In the genomic region with DNA sequence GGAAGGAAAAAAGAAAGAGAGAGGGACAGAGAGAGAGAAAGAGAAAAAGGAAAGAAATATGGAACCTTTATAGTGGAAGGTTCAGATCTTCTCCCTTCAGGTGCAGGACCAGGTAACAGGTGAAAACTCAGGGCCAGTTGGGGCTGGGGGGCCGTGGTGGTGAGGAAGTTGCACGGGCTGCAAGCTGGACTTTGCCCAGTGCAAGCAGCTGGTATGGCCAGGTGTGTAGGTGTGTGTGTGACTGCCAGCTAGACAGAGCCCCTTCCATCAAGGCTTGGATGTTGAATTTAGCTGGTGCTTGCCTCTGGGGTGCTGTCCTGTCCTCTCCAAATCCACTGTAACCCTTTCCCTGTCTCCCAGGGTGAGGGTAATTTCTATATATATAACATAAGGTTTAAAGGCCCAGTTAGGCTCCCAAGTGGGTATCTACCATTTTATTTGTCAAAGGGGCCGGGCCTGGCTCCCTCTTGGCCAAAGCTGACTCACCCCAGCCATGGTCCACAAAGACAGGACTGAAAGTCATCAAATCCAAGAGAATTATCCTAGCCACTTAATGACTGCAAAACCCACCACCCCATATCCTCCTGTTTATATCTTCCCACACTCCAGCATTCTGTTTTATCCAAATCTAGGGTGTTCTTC, we compare ENCODE assay signal across 8 mouse cellular contexts. TPM values are rescaled to one million over a fixed set of nuclear protein-coding genes. Genes with fewer than 3 reads are reported as not detected.
DNase-seq lines count a peak whose midpoint lies in the region; ATAC-seq and TF ChIP-seq lines count a peak whose summit lies in the region.

No protein-coding gene starts in this region.

- ATAC-seq in liver, embryonic 14.5 days (ENCODE audit: insufficient read depth), result no peak
- ATAC-seq in megakaryocyte progenitor cell, adult 5-6 weeks (replicated peaks; ENCODE audit: poor library complexity), result no peak

- no peak for DNase-seq in heart, adult 2 months
- DNase-seq in heart, postnatal 4 days, result no peak
- DNase-seq in thymus, adult 2 months, result no peak
- DNase-seq in thymus, adult 18-20 months, result no peak
- DNase-seq in liver, embryonic 14.5 days (ENCODE audit: low read depth in 3 of 3, low spot score in 3 of 3), result no peak
- no peak for DNase-seq in cerebellum, adult 18-20 months
- no peak for DNase-seq in ovary, adult 18-20 months (ENCODE audit: low spot score)

- no peak for TF ChIP-seq POLR2A in heart, adult 2 months (IDR thresholded peaks at IDR 0.05; ENCODE audit: insufficient read depth, low read depth, low read length)
- TF ChIP-seq POLR2A in thymus, adult 2 months (IDR thresholded peaks at IDR 0.05; ENCODE audit: control insufficient read depth, extremely low read depth, insufficient read depth, low read length, poor library complexity), result no peak

- no peaks in the 10 kb centered on the region for H3K27me3 ChIP-seq in heart, adult 2 months (ENCODE audit: control insufficient read depth, insufficient read depth, low read length)
- H3K27me3 ChIP-seq in thymus, adult 2 months (ENCODE audit: control insufficient read depth, insufficient read depth, low read length), result no peaks in the 10 kb centered on the region
- H3K27me3 ChIP-seq in liver, embryonic 14.5 days (ENCODE audit: control insufficient read depth, insufficient read depth, low read length), result peaks cover 2% of the 10 kb centered on the region; the same call in 1 of the 2 replicates

- no peak overlapping the region; the same call in 1 of the 2 replicates for H3K27ac ChIP-seq in heart, adult 2 months
- H3K27ac ChIP-seq in thymus, adult 2 months (ENCODE audit: control insufficient read depth, insufficient read depth, low read length), result no peak overlapping the region
- H3K27ac ChIP-seq in liver, embryonic 14.5 days, result no peak overlapping the region

- intact Hi-C loops in heart, adult 2 months (cut with DNase I), result no loop called here

- H3K4me3 ChIP-seq in heart, adult 2 months, result peak overlapping the region; percentile 70
- H3K4me3 ChIP-seq in thymus, adult 2 months (ENCODE audit: control insufficient read depth, insufficient read depth, low read length), result peak overlapping the region; percentile 72; the same call in 1 of the 2 replicates
- H3K4me3 ChIP-seq in liver, embryonic 14.5 days (ENCODE audit: insufficient read depth in 1 of 2, low read depth in 2 of 2, low read length in 2 of 2), result peak overlapping the region; percentile 58 to 59; a peak in 3 of 4 replicates

- H3K79me2 ChIP-seq in heart, adult 2 months (replicated peaks; ENCODE audit: control insufficient read depth, insufficient read depth, low read length), result no peaks in the 10 kb centered on the region

- H3K36me3 ChIP-seq in heart, adult 2 months (ENCODE audit: control insufficient read depth, insufficient read depth, low read length), result no peaks in the 10 kb centered on the region
- no peaks in the 10 kb centered on the region for H3K36me3 ChIP-seq in thymus, adult 2 months (ENCODE audit: control insufficient read depth, insufficient read depth, low read length)
- no peaks in the 10 kb centered on the region for H3K36me3 ChIP-seq in liver, embryonic 14.5 days (replicated peaks; ENCODE audit: control insufficient read depth, insufficient read depth, low read depth)

- WGBS in heart, adult 2 months, result 82% methylated on average over 3 of the region's 3 CpGs
- 65% methylated on average over 3 of the region's 3 CpGs for WGBS in thymus, adult 2 months
- WGBS in liver, embryonic 14.5 days (ENCODE audit: insufficient replicate concordance), result 47% methylated on average over 3 of the region's 3 CpGs

- TF ChIP-seq CTCF in heart, adult 2 months (IDR thresholded peaks at IDR 0.05), result no peak
- TF ChIP-seq CTCF in thymus, adult 2 months (IDR thresholded peaks at IDR 0.05; ENCODE audit: borderline replicate concordance, control insufficient read depth, extremely low read depth, insufficient read depth, low read length, poor library complexity), result no peak
- no peak for TF ChIP-seq CTCF in liver, embryonic 14.5 days (IDR thresholded peaks at IDR 0.05; ENCODE audit: low read depth)

- H3K9me3 ChIP-seq in liver, embryonic 14.5 days (ENCODE audit: control insufficient read depth, low read length), result no peaks in the 10 kb centered on the region

- no peak overlapping the region for H3K9ac ChIP-seq in heart, adult 2 months (ENCODE audit: low read depth, low read length)
- no peak overlapping the region; the same call in 1 of the 2 replicates for H3K9ac ChIP-seq in liver, embryonic 14.5 days (replicated peaks)

- H3K4me2 ChIP-seq in liver, embryonic 14.5 days (ENCODE audit: low read depth), result peak overlapping the region; percentile 84

- no peaks in the 10 kb centered on the region for H3K4me1 ChIP-seq in heart, adult 2 months (ENCODE audit: control insufficient read depth, insufficient read depth, low read length)
- peaks cover 11% of the 10 kb centered on the region for H3K4me1 ChIP-seq in thymus, adult 2 months (replicated peaks; ENCODE audit: control insufficient read depth, insufficient read depth, low read length)
- peaks cover 4 to 5% of the 10 kb centered on the region in 2 experiments; a peak in 2 of 4 replicates for H3K4me1 ChIP-seq in liver, embryonic 14.5 days (replicated peaks; ENCODE audit: control insufficient read depth in 2 of 2, insufficient read depth in 2 of 2, low read length in 1 of 2)

- no peak for TF ChIP-seq EP300 in heart, adult 2 months (IDR thresholded peaks at IDR 0.05; ENCODE audit: insufficient read depth, low read depth, low read length)
- TF ChIP-seq EP300 in liver, embryonic 14.5 days (IDR thresholded peaks at IDR 0.05; ENCODE audit: low read depth), result no peak

RNA-seq across cellular contexts. Expression of a gene that starts 1.0 kb away (rescaled TPM):
- total RNA-seq in heart, adult 2 months (2021), result 10 to 100 TPM; 12.4 to 13.5 TPM
- 22.8 and 27.6 TPM in 2 replicates for polyA plus RNA-seq in heart, adult 2 months (2012; rRNA removed)
- 10 to 100 TPM in 1 of 2 experiments, 1 to 10 TPM in 1; 8.9 to 10.3 TPM for total RNA-seq in heart, postnatal 4 days (2021)
- 34.9 and 40.3 TPM in 2 replicates for polyA plus RNA-seq in thymus, adult 2 months (2012; rRNA removed)
- 6.7 and 10.3 TPM in 2 replicates for polyA plus RNA-seq in liver, embryonic 14.5 days (2012; rRNA removed)
- polyA plus RNA-seq in liver, embryonic 14.5 days (2014; fragmentation: Nextera tagmentation; extraction: Ambion mirVana), result 6.4 and 6.5 TPM in 2 replicates
- total RNA-seq in megakaryocyte progenitor cell, adult 5-6 weeks (2015), result 14.5 and 20.1 TPM in 2 replicates
- total RNA-seq in megakaryocyte progenitor cell, adult 5-6 weeks (2017), result 37.3 and 50.6 TPM in 2 replicates

RNA-seq across cellular contexts. Expression of a gene that starts 10.3 kb away (rescaled TPM):
- total RNA-seq in heart, adult 2 months (2021), result 1 to 10 TPM; 3.0 to 3.4 TPM
- 4.9 and 6.6 TPM in 2 replicates for polyA plus RNA-seq in heart, adult 2 months (2012; rRNA removed)
- total RNA-seq in heart, postnatal 4 days (2021), result 1 to 10 TPM in 1 of 2 experiments, under 1 TPM in 1; 0.83 to 1.2 TPM
- polyA plus RNA-seq in thymus, adult 2 months (2012; rRNA removed), result 1.3 and 1.9 TPM in 2 replicates
- 1.2 and 1.4 TPM in 2 replicates for polyA plus RNA-seq in liver, embryonic 14.5 days (2012; rRNA removed)
- 0.52 and 0.58 TPM in 2 replicates for polyA plus RNA-seq in liver, embryonic 14.5 days (2014; fragmentation: Nextera tagmentation; extraction: Ambion mirVana)
- total RNA-seq in megakaryocyte progenitor cell, adult 5-6 weeks (2015), result 0.12 TPM in 1 of 2 replicates, not detected in the other
- total RNA-seq in megakaryocyte progenitor cell, adult 5-6 weeks (2017), result 0.08 and 0.41 TPM in 2 replicates

RNA-seq across cellular contexts. Expression of a gene that starts 10.4 kb away (rescaled TPM):
- total RNA-seq in heart, adult 2 months (2021), result 10 to 100 TPM; 65.5 to 71.8 TPM
- 96.1 and 129 TPM in 2 replicates for polyA plus RNA-seq in heart, adult 2 months (2012; rRNA removed)
- total RNA-seq in heart, postnatal 4 days (2021), result 10 to 100 TPM; 20.1 to 21.3 TPM
- 40.0 and 47.7 TPM in 2 replicates for polyA plus RNA-seq in thymus, adult 2 months (2012; rRNA removed)
- polyA plus RNA-seq in liver, embryonic 14.5 days (2012; rRNA removed), result 37.5 and 61.5 TPM in 2 replicates
- 106 and 110 TPM in 2 replicates for polyA plus RNA-seq in liver, embryonic 14.5 days (2014; fragmentation: Nextera tagmentation; extraction: Ambion mirVana)
- 49.4 and 60.5 TPM in 2 replicates for total RNA-seq in megakaryocyte progenitor cell, adult 5-6 weeks (2015)
- 19.7 and 22.1 TPM in 2 replicates for total RNA-seq in megakaryocyte progenitor cell, adult 5-6 weeks (2017)

RNA-seq across cellular contexts. Expression of a gene that starts 19.9 kb away (rescaled TPM):
- 1 to 10 TPM; 2.5 to 2.6 TPM for total RNA-seq in heart, adult 2 months (2021)
- 5.3 and 7.5 TPM in 2 replicates for polyA plus RNA-seq in heart, adult 2 months (2012; rRNA removed)
- 1 to 10 TPM; 3.0 to 3.1 TPM for total RNA-seq in heart, postnatal 4 days (2021)
- polyA plus RNA-seq in thymus, adult 2 months (2012; rRNA removed), result 3.8 and 5.5 TPM in 2 replicates
- 2.6 and 3.9 TPM in 2 replicates for polyA plus RNA-seq in liver, embryonic 14.5 days (2012; rRNA removed)
- polyA plus RNA-seq in liver, embryonic 14.5 days (2014; fragmentation: Nextera tagmentation; extraction: Ambion mirVana), result 0.99 and 1.3 TPM in 2 replicates
- 0.42 TPM in 2 replicates for total RNA-seq in megakaryocyte progenitor cell, adult 5-6 weeks (2015)
- 0.21 TPM in 1 of 2 replicates, not detected in the other for total RNA-seq in megakaryocyte progenitor cell, adult 5-6 weeks (2017)

RNA-seq across cellular contexts. Expression of a gene that starts 38.6 kb away (rescaled TPM):
- total RNA-seq in heart, adult 2 months (2021), result 1 to 10 TPM; 6.5 to 7.4 TPM
- 4.6 and 6.2 TPM in 2 replicates for polyA plus RNA-seq in heart, adult 2 months (2012; rRNA removed)
- total RNA-seq in heart, postnatal 4 days (2021), result 1 to 10 TPM; 8.8 to 9.0 TPM
- polyA plus RNA-seq in thymus, adult 2 months (2012; rRNA removed), result 6.7 and 7.6 TPM in 2 replicates
- polyA plus RNA-seq in liver, embryonic 14.5 days (2012; rRNA removed), result 1.4 TPM in 2 replicates
- 3.5 and 3.6 TPM in 2 replicates for polyA plus RNA-seq in liver, embryonic 14.5 days (2014; fragmentation: Nextera tagmentation; extraction: Ambion mirVana)
- 8.1 and 9.0 TPM in 2 replicates for total RNA-seq in megakaryocyte progenitor cell, adult 5-6 weeks (2015)
- 4.1 and 5.8 TPM in 2 replicates for total RNA-seq in megakaryocyte progenitor cell, adult 5-6 weeks (2017)
